Mouse (Mus musculus): ENCODE measurements around the gene Tmtc2. TPM values are rescaled to one million over a fixed set of nuclear protein-coding genes. Genes with fewer than 3 reads are reported as not detected.
"Not testable (repeated sequence)": the region's sequence is repeated elsewhere in the genome, so short reads cannot be mapped to it uniquely, and the experiment has no call there.

Tmtc2 gene
- total RNA-seq, 2 experiments from 2014 or later = not detected

GRCm38 (mm10) chr10:105345920-105346319 is 228.3 kb downstream of the Tmtc2 start:
- no peak for ATAC-seq (replicated peaks; ENCODE audit: low FRiP score, poor library complexity, severe bottlenecking)

- no peak for ATAC-seq (replicated peaks; ENCODE audit: low FRiP score, poor library complexity, severe bottlenecking)
Observed at GRCm38 (mm10) chr10:105332856-105333255, 241.4 kb downstream of the Tmtc2 start.

- no peak for ATAC-seq (replicated peaks; ENCODE audit: low FRiP score, poor library complexity, severe bottlenecking)
Observed at GRCm38 (mm10) chr10:105330327-105330726, 243.9 kb downstream of the Tmtc2 start.

- ATAC-seq (replicated peaks; ENCODE audit: low FRiP score, poor library complexity, severe bottlenecking) = no peak
Observed at GRCm38 (mm10) chr10:105323646-105324192, 250.5 kb downstream of the Tmtc2 start.

GRCm38 (mm10) chr10:105319299-105320057 is 254.8 kb downstream of the Tmtc2 start:
- ATAC-seq (replicated peaks; ENCODE audit: low FRiP score, poor library complexity, severe bottlenecking) = no peak

GRCm38 (mm10) chr10:105318869-105319268 is 255.4 kb downstream of the Tmtc2 start:
- no peak for ATAC-seq (replicated peaks; ENCODE audit: low FRiP score, poor library complexity, severe bottlenecking)

GRCm38 (mm10) chr10:105312986-105313385 is 261.3 kb downstream of the Tmtc2 start:
- ATAC-seq (replicated peaks; ENCODE audit: low FRiP score, poor library complexity, severe bottlenecking) = no peak

- ATAC-seq (replicated peaks; ENCODE audit: low FRiP score, poor library complexity, severe bottlenecking) = no peak
Observed at GRCm38 (mm10) chr10:105297560-105297959, 276.7 kb downstream of the Tmtc2 start.

- ATAC-seq (replicated peaks; ENCODE audit: low FRiP score, poor library complexity, severe bottlenecking) = no peak
Observed at GRCm38 (mm10) chr10:105292961-105293360, 281.3 kb downstream of the Tmtc2 start.

- no peak for ATAC-seq (replicated peaks; ENCODE audit: low FRiP score, poor library complexity, severe bottlenecking)
Observed at GRCm38 (mm10) chr10:105288472-105288871, 285.8 kb downstream of the Tmtc2 start.

- no peak for ATAC-seq (replicated peaks; ENCODE audit: low FRiP score, poor library complexity, severe bottlenecking)
Observed at GRCm38 (mm10) chr10:105287575-105287974, 286.7 kb downstream of the Tmtc2 start.

- no peak for ATAC-seq (replicated peaks; ENCODE audit: low FRiP score, poor library complexity, severe bottlenecking)
Observed at GRCm38 (mm10) chr10:105287064-105287463, 287.2 kb downstream of the Tmtc2 start.

GRCm38 (mm10) chr10:105286221-105286620 is 288.0 kb downstream of the Tmtc2 start:
- ATAC-seq (replicated peaks; ENCODE audit: low FRiP score, poor library complexity, severe bottlenecking) = no peak

- ATAC-seq (replicated peaks; ENCODE audit: low FRiP score, poor library complexity, severe bottlenecking) = no peak
Observed at GRCm38 (mm10) chr10:105284171-105284570, 290.1 kb downstream of the Tmtc2 start.

GRCm38 (mm10) chr10:105280933-105281332 is 293.3 kb downstream of the Tmtc2 start:
- no peak for ATAC-seq (replicated peaks; ENCODE audit: low FRiP score, poor library complexity, severe bottlenecking)

- ATAC-seq (replicated peaks; ENCODE audit: low FRiP score, poor library complexity, severe bottlenecking) = no peak
Observed at GRCm38 (mm10) chr10:105260053-105260452, 314.2 kb downstream of the Tmtc2 start.

- not testable (repeated sequence) for ATAC-seq (replicated peaks; ENCODE audit: low FRiP score, poor library complexity, severe bottlenecking)
Observed at GRCm38 (mm10) chr10:105238291-105238690, 336.0 kb downstream of the Tmtc2 start.

GRCm38 (mm10) chr10:105232864-105233263 is 341.4 kb downstream of the Tmtc2 start:
- ATAC-seq (replicated peaks; ENCODE audit: low FRiP score, poor library complexity, severe bottlenecking) = no peak

GRCm38 (mm10) chr10:105230416-105230815 is 343.8 kb downstream of the Tmtc2 start:
- ATAC-seq (replicated peaks; ENCODE audit: low FRiP score, poor library complexity, severe bottlenecking) = no peak

- ATAC-seq (replicated peaks; ENCODE audit: low FRiP score, poor library complexity, severe bottlenecking) = no peak
Observed at GRCm38 (mm10) chr10:105228623-105229022, 345.6 kb downstream of the Tmtc2 start.

GRCm38 (mm10) chr10:105227631-105228030 is 346.6 kb downstream of the Tmtc2 start:
- no peak for ATAC-seq (replicated peaks; ENCODE audit: low FRiP score, poor library complexity, severe bottlenecking)

GRCm38 (mm10) chr10:105225714-105226113 is 348.5 kb downstream of the Tmtc2 start:
- no peak for ATAC-seq (replicated peaks; ENCODE audit: low FRiP score, poor library complexity, severe bottlenecking)

Data from erythroid progenitor cell, adult 5-6 weeks (primary cell).